Mouse (Mus musculus) kidney, embryonic 14.5 days (tissue): ENCODE measurements around the gene Sox13. TPM values are rescaled to one million over a fixed set of nuclear protein-coding genes. Genes with fewer than 3 reads are reported as not detected.

Experiments used
- ATAC-seq: fragments of 200-750 bp; cut with Nextera tagmentation; 2 replicates; pipeline ENCODE4 v1.8.0; 2017; ENCODE audit warnings: moderate number of reproducible peaks, mild to moderate bottlenecking, moderate TSS enrichment, moderate library complexity; ENCODE audit not compliant: low FRiP score, low TSS enrichment
- H3K27ac ChIP-seq: fragments of 300-500 bp; sonication (generic); 2 replicates; pipeline ENCODE4 v1.5.1; 2014; ENCODE audit warnings: low read depth, mild to moderate bottlenecking, low read length, moderate library complexity, mixed read lengths
- H3K27me3 ChIP-seq: fragments of 300-500 bp; sonication (generic); 2 replicates; pipeline ENCODE4 v1.6.1; 2014; ENCODE audit warnings: mild to moderate bottlenecking, low read length; ENCODE audit not compliant: control insufficient read depth, insufficient read depth
- H3K36me3 ChIP-seq: fragments of 300-500 bp; sonication (generic); 2 replicates; pipeline ENCODE4 v1.6.1; 2014; ENCODE audit warnings: low read length, mixed read lengths; ENCODE audit not compliant: control insufficient read depth, insufficient read depth
- H3K4me1 ChIP-seq: fragments of 300-500 bp; sonication (generic); 2 replicates; pipeline ENCODE4 v1.6.1; 2014; ENCODE audit warnings: low read length, mixed read lengths; ENCODE audit not compliant: control insufficient read depth, insufficient read depth
- H3K4me2 ChIP-seq: fragments of 300-500 bp; sonication (generic); replicated peaks from 2 replicates; pipeline ENCODE4 v1.6.1; 2014; ENCODE audit warnings: low read depth, mild to moderate bottlenecking, low read length
- H3K4me3 ChIP-seq: fragments of 300-500 bp; sonication (generic); 2 replicates; pipeline ENCODE4 v1.5.1; 2014; ENCODE audit warnings: mild to moderate bottlenecking, low read length
- H3K9ac ChIP-seq: fragments of 300-500 bp; sonication (generic); 2 replicates; pipeline ENCODE4 v1.6.1; 2014; ENCODE audit warnings: low read depth, mild to moderate bottlenecking, low read length, moderate library complexity
- H3K9me3 ChIP-seq: fragments of 300-500 bp; sonication (generic); 2 replicates; pipeline ENCODE4 v1.6.1; 2016; ENCODE audit warnings: low read length; ENCODE audit not compliant: control insufficient read depth
- WGBS: fragments of 180-500 bp; shearing (Covaris S2); extraction: QIAGEN DNeasy Blood & Tissue Kit; methylation state at CpG from one replicate; pipeline ENCODE4 v1.1.7; 2014; 5-methylcytosine and 5-hydroxymethylcytosine counted together
- polyA plus RNA-seq: library from polyadenylated mRNA; unstranded; fragments of >200 nt; fragmentation: Nextera tagmentation; extraction: Ambion mirVana; gene quantifications from 2 replicates; pipeline ENCODE4 v1.2.1, GENCODE M21; 2014

Gene Sox13
- polyA plus RNA-seq, 1 experiment from 2014 or later, result 16.2 TPM

GRCm38 (mm10) chr1:133364022-133364630 lies 60.1 kb downstream of the Sox13 start:
- peaks cover 6% of the 10 kb centered on the region; the same call in 1 of the 2 replicates for H3K27me3 ChIP-seq

DNA sequence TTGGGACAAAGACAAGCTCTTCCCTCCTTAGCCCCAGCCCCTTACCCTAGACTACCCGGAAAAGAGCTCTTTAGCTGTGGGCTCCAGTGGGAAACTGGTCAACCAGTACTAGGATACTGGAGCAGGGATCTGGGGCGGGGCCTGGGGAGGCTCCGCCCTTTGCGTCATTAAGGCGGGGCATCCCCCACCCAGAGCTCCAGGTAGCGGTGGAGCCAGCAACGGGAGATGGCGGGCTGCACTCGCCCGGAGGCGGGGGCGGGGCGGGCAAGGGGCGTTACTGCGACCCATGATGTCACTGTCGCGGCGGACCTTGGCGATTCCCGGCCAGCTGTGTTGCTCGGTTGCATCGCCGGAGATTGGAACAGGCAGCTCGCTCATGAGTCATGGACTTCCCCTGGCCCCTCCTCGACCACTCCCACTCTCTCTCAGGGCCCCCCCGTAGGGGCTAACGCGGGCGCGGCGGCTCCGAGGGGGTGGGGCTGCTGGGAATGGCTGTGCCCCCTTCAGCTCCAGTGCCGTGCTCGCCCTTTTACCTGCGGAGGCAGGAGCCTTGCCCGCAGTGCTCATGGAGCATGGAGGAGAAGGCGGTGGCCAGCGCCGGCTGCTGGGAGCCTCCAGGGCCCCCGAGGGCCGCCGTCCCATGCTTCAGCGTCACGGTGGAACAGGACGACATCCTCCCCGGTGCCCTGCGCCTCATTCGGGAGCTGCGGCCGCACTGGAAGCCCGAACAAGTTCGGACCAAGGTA lies 60.7 kb downstream of the Sox13 start, which contains the start of gene Etnk2:
Gene Etnk2, plus strand, starts transcription at position 297 of the 746 bp plus-strand sequence.
- under 1% methylated on average over 49 of the region's 52 CpGs for WGBS
- Histone ChIP-seq H3K4me3 (peak within 1 kb of the TSS; percentile 59), H3K27me3 (peaks cover 6% of the 10 kb centered on the region; the same call in 1 of the 2 replicates), H3K9me3 (no peaks in the 10 kb centered on the region), H3K4me1 (peaks cover 14% of the 10 kb centered on the region), H3K4me2 (peak within 1 kb of the TSS; percentile 97), H3K36me3 (no peaks in the 10 kb centered on the region), H3K27ac (no peak within 1 kb of the TSS), H3K9ac (peak within 1 kb of the TSS; percentile 40; the same call in 1 of the 2 replicates)
- ATAC-seq, result peak; percentile 85

More at GRCm38 (mm10) chr1:133364022-133364630, 60.1 kb downstream of the Sox13 start:
- H3K9ac ChIP-seq, result peak overlapping the region; percentile 40; the same call in 1 of the 2 replicates
- no peaks in the 10 kb centered on the region for H3K36me3 ChIP-seq
- 4% methylated on average over 27 of the region's 27 CpGs for WGBS
- H3K4me1 ChIP-seq, result peaks cover 14% of the 10 kb centered on the region
- H3K4me3 ChIP-seq, result peak overlapping the region; percentile 59
- ATAC-seq, result peak; percentile 7; the same call in 1 of the 2 replicates
- H3K9me3 ChIP-seq, result no peaks in the 10 kb centered on the region
- peak overlapping the region; percentile 97 for H3K4me2 ChIP-seq
- H3K27ac ChIP-seq, result no peak overlapping the region

GRCm38 (mm10) chr1:133362103-133362502 lies 62.1 kb downstream of the Sox13 start:
- 92% methylated on average over 5 of the region's 5 CpGs for WGBS
- no peak overlapping the region for H3K9ac ChIP-seq
- H3K27me3 ChIP-seq, result peaks cover 6% of the 10 kb centered on the region; the same call in 1 of the 2 replicates
- H3K4me1 ChIP-seq, result peaks cover 5% of the 10 kb centered on the region; the same call in 1 of the 2 replicates
- no peaks in the 10 kb centered on the region for H3K36me3 ChIP-seq
- no peak overlapping the region for H3K4me2 ChIP-seq
- no peak overlapping the region for H3K4me3 ChIP-seq
- no peaks in the 10 kb centered on the region for H3K9me3 ChIP-seq
- no peak for ATAC-seq
- no peak overlapping the region for H3K27ac ChIP-seq

GRCm38 (mm10) chr1:133361006-133361405 lies 63.2 kb downstream of the Sox13 start:
- H3K4me3 ChIP-seq, result no peak overlapping the region
- no peak overlapping the region for H3K4me2 ChIP-seq
- H3K4me1 ChIP-seq, result peaks cover 12% of the 10 kb centered on the region; the same call in 1 of the 2 replicates
- peaks cover 6% of the 10 kb centered on the region; the same call in 1 of the 2 replicates for H3K27me3 ChIP-seq
- 93% methylated on average over 6 of the region's 6 CpGs for WGBS
- no peak overlapping the region for H3K27ac ChIP-seq
- no peaks in the 10 kb centered on the region for H3K36me3 ChIP-seq
- no peak for ATAC-seq
- H3K9ac ChIP-seq, result no peak overlapping the region
- H3K9me3 ChIP-seq, result no peaks in the 10 kb centered on the region

- no peak overlapping the region for H3K9ac ChIP-seq
- H3K4me3 ChIP-seq, result no peak overlapping the region
- no peaks in the 10 kb centered on the region for H3K36me3 ChIP-seq
- no peaks in the 10 kb centered on the region for H3K9me3 ChIP-seq
- H3K4me1 ChIP-seq, result peaks cover 7% of the 10 kb centered on the region; the same call in 1 of the 2 replicates
- no peak overlapping the region for H3K4me2 ChIP-seq
- ATAC-seq, result no peak
- H3K27ac ChIP-seq, result no peak overlapping the region
- no peaks in the 10 kb centered on the region; the same call in 1 of the 2 replicates for H3K27me3 ChIP-seq
- WGBS, result 31% methylated on average over 8 of the region's 8 CpGs
These were observed 67.8 kb downstream of the Sox13 start for GRCm38 (mm10) chr1:133356330-133356729.

DNA sequence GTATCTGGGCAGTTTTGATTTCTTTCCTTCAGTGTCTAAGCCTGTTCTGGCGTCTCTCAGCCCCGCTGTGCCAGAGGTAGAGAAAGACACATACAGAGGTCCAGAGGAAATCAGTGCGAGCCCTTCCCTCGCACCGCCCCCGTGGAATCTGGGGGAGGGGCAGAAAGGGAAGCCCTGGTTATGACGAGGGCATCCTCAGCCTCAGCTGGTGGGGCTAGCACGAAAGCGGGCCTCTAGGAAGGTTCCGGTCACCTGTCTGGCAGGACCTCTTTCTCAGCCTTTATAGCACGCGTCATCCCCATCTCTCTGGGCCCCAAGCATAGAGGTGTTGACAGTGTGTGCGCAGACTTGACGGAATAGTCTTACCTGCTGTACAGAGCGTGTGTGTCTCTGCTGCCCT lies 68.3 kb downstream of the Sox13 start:
- no peaks in the 10 kb centered on the region; the same call in 1 of the 2 replicates for H3K27me3 ChIP-seq
- no peak overlapping the region for H3K4me2 ChIP-seq
- no peaks in the 10 kb centered on the region for H3K9me3 ChIP-seq
- H3K36me3 ChIP-seq, result no peaks in the 10 kb centered on the region
- H3K4me1 ChIP-seq, result peaks cover 7% of the 10 kb centered on the region; the same call in 1 of the 2 replicates
- no peak overlapping the region for H3K9ac ChIP-seq
- ATAC-seq, result no peak
- WGBS, result 45% methylated on average over 15 of the region's 15 CpGs
- no peak overlapping the region for H3K4me3 ChIP-seq
- H3K27ac ChIP-seq, result no peak overlapping the region

DNA sequence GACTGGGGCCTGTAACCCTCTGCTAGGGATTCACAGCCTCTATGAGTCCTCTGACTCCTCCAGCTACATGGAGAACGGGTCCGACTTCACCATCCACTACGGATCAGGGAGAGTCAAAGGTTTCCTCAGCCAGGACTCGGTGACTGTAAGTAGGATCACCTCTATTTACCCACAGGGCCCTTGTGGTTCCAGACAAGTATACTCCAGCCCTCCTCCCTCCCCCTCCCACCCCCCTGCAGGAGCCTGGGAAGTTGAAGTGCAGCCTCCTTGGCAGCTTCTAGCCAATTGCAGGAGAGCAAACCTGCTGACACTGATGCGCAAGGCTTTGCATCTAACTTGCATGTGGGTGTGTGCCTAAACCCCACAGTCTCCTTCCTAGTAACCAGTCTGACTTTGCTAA lies 68.7 kb downstream of the Sox13 start:
- Histone ChIP-seq H3K4me2 (no peak overlapping the region), H3K9ac (no peak overlapping the region), H3K27me3 (no peaks in the 10 kb centered on the region; the same call in 1 of the 2 replicates), H3K4me1 (peaks cover 7% of the 10 kb centered on the region; the same call in 1 of the 2 replicates), H3K27ac (no peak overlapping the region), H3K36me3 (no peaks in the 10 kb centered on the region), H3K9me3 (no peaks in the 10 kb centered on the region), H3K4me3 (no peak overlapping the region)
- WGBS, result 44% methylated on average over 5 of the region's 5 CpGs
- ATAC-seq, result no peak

DNA sequence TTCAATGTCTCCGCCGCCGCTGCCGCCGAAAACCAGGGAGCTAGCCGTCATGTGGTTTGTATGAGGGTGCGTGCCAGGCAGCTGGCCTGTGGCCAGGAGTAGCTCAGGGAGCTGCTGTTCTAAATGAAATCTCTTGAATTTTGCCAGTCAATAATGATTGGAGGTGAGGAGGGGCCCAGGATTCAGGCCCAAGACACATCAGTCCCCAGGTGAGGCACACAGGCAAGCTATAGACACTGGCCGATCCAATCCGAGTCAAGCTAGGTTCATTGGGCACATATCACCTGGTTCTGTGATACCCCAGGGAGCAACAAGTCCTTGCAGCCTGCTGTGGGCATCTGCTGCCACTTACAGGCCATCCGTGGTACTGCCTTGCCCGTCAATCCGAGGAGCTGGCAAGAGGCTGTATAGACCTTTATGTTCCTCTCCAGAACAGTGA lies 70.8 kb downstream of the Sox13 start:
- Histone ChIP-seq H3K9ac (no peak overlapping the region), H3K4me2 (no peak overlapping the region), H3K4me1 (peaks cover 7% of the 10 kb centered on the region; the same call in 1 of the 2 replicates), H3K4me3 (no peak overlapping the region), H3K27ac (no peak overlapping the region), H3K27me3 (no peaks in the 10 kb centered on the region; the same call in 1 of the 2 replicates), H3K36me3 (no peaks in the 10 kb centered on the region), H3K9me3 (no peaks in the 10 kb centered on the region)
- WGBS, result 58% methylated on average over 12 of the region's 12 CpGs
- ATAC-seq, result no peak
